ENCODE assay signal across 9 mouse cellular contexts in the genomic region with DNA sequence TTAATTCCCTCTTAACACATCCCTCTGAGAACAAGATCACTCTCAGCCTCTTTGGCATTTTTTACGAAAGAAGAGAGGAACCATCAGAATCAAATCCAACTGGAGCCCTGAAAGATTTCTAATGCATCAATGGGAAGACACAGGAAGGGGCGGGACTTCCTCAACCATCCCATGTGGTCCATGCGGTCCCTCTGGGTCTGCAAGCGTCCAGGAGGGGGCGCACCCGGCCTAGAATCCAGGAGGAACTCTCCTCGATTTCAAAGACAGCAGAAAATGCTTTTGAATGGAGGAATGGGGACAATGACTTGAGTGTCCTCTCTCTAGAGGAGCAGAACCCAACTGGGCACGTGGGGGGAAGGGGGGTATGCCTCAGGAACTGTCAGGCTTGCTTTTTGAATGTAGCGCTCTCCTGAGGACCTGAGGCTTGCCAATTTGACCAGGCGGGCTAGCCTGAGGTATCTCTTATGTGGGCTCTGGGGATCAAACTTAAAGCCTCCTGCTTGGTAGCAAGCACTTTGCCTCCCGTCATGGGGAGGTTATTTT.
DNase-seq lines count a peak whose midpoint lies in the region; ATAC-seq and TF ChIP-seq lines count a peak whose summit lies in the region.
"Had no signal": no experiment of that assay in that cellular context is flagged by ENCODE, and none has a peak within 500 bp of the region (broad histone marks: within the 10 kb centered on the region; RNA-seq: fewer than 3 reads in every experiment).

No protein-coding gene starts in this region.

- TF ChIP-seq EP300 in heart, postnatal 0 days (IDR thresholded peaks at IDR 0.05; ENCODE audit: low read depth): no peak

- H3K9me3 ChIP-seq in heart, postnatal 0 days (replicated peaks; ENCODE audit: control insufficient read depth, low read length): peaks cover 8% of the 10 kb centered on the region
- H3K9me3 ChIP-seq: embryonic facial prominence, embryonic 15.5 days had no signal

- TF ChIP-seq POLR2A in embryonic fibroblast, embryonic 13.5 days (IDR thresholded peaks at IDR 0.05; ENCODE audit: low read depth, low read length): no peak

- peak; percentile 52 for TF ChIP-seq CTCF in C2C12 (IDR thresholded peaks at IDR 0.05; ENCODE audit: control insufficient read depth, insufficient read depth, insufficient read length)
- TF ChIP-seq CTCF in embryonic fibroblast, embryonic 13.5 days (IDR thresholded peaks at IDR 0.05; ENCODE audit: borderline replicate concordance, insufficient read depth, low read length): peak; percentile 56; the same call in 1 of the 2 replicates
- peak; percentile 86 for TF ChIP-seq CTCF in heart, postnatal 0 days (IDR thresholded peaks at IDR 0.05; ENCODE audit: low read depth)

- H3K36me3 ChIP-seq in C2C12 (ENCODE audit: control insufficient read depth, insufficient read depth): peaks cover 9% of the 10 kb centered on the region
- H3K36me3 ChIP-seq in heart, postnatal 0 days (replicated peaks; ENCODE audit: control insufficient read depth, insufficient read depth, low read length): peaks cover 10% of the 10 kb centered on the region; the same call in 1 of the 2 replicates

- DNase-seq in adrenal gland, postnatal 4 days (ENCODE audit: low spot score in 2 of 2): peak; percentile 73 to 80
- DNase-seq in heart, postnatal 0 days (ENCODE audit: low spot score): peak; percentile 77
- DNase-seq in kidney, postnatal 25 days: peak; percentile 88 to 91
- peak; percentile 76 to 86 for DNase-seq in lung, adult 18-20 months
- peak; percentile 80 for DNase-seq in ovary, postnatal 14 days (ENCODE audit: low spot score)
- peak; percentile 94 for DNase-seq in thymus, postnatal 14 days

- no peaks in the 10 kb centered on the region for H3K27me3 ChIP-seq in C2C12 (ENCODE audit: control insufficient read depth, insufficient read depth, insufficient read length)
- H3K27me3 ChIP-seq in heart, postnatal 0 days (ENCODE audit: control insufficient read depth, insufficient read depth, low read length): no peaks in the 10 kb centered on the region
- H3K27me3 ChIP-seq: embryonic facial prominence, embryonic 15.5 days had no signal

- no peak overlapping the region for H3K9ac ChIP-seq in heart, postnatal 0 days (replicated peaks; ENCODE audit: low read depth, low read length)
- H3K9ac ChIP-seq: embryonic facial prominence, embryonic 15.5 days had no signal

- H3K4me3 ChIP-seq in C2C12 (ENCODE audit: insufficient read depth, poor library complexity, severe bottlenecking): no peak overlapping the region
- H3K4me3 ChIP-seq in embryonic fibroblast, embryonic 13.5 days (ENCODE audit: insufficient read depth, low read length): no peak overlapping the region
- no peak overlapping the region for H3K4me3 ChIP-seq in heart, postnatal 0 days (ENCODE audit: low read depth, low read length)
- H3K4me3 ChIP-seq: embryonic facial prominence, embryonic 15.5 days had no signal

- no peak overlapping the region for H3K4me2 ChIP-seq in heart, postnatal 0 days (ENCODE audit: low read depth, low read length)
- H3K4me2 ChIP-seq: embryonic facial prominence, embryonic 15.5 days had no signal

- ATAC-seq in heart, postnatal 0 days (ENCODE audit: insufficient read depth, low read depth): peak; percentile 73

- no peaks in the 10 kb centered on the region for H3K4me1 ChIP-seq in embryonic fibroblast, embryonic 13.5 days (ENCODE audit: control insufficient read depth, insufficient read depth, low read length)
- H3K4me1 ChIP-seq in heart, postnatal 0 days (ENCODE audit: control insufficient read depth, insufficient read depth): no peaks in the 10 kb centered on the region
- H3K4me1 ChIP-seq: embryonic facial prominence, embryonic 15.5 days had no signal

- no peaks in the 10 kb centered on the region for H3K79me3 ChIP-seq in C2C12 (ENCODE audit: low read depth)

- no peak overlapping the region for H3K27ac ChIP-seq in embryonic fibroblast, embryonic 13.5 days (ENCODE audit: insufficient read depth, low read length)
- no peak overlapping the region for H3K27ac ChIP-seq in heart, postnatal 0 days (ENCODE audit: low read depth)
- H3K27ac ChIP-seq: embryonic facial prominence, embryonic 15.5 days had no signal

- no peak overlapping the region for H3ac ChIP-seq in C2C12 (ENCODE audit: control insufficient read depth, insufficient read length, low read depth)

- no peaks in the 10 kb centered on the region for H3K79me2 ChIP-seq in C2C12 (ENCODE audit: control insufficient read depth, insufficient read depth)

- WGBS in heart, postnatal 0 days: 25% methylated on average over 11 of the region's 11 CpGs

TF ChIP-seq in C2C12, 6 proteins besides CTCF, POLR2A, EP300 and RAD21:
- TF ChIP-seq MAX (IDR thresholded peaks at IDR 0.05) (peak; percentile 67), CEBPB (IDR thresholded peaks at IDR 0.05; ENCODE audit: low read depth) (no peak), MYOD1 (IDR thresholded peaks at IDR 0.05; ENCODE audit: control insufficient read depth, insufficient read length, low read depth) (no peak)
